Mouse (Mus musculus) gastrocnemius, adult 8-10 months (tissue): ENCODE measurements at regions not wholly inside any gene's neighbourhood (a gene's known extent, or its start where the extent isn't known, plus 50 kb on each side); places are given as distances from the start of the nearest gene placed in this dataset.

Experiments used
- DNase-seq, 2 experiments: peaks; one replicate each; pipeline ENCODE4 v3.0.0; 2022; ENCODE audit warnings: low spot score in 2 of 2

DNA sequence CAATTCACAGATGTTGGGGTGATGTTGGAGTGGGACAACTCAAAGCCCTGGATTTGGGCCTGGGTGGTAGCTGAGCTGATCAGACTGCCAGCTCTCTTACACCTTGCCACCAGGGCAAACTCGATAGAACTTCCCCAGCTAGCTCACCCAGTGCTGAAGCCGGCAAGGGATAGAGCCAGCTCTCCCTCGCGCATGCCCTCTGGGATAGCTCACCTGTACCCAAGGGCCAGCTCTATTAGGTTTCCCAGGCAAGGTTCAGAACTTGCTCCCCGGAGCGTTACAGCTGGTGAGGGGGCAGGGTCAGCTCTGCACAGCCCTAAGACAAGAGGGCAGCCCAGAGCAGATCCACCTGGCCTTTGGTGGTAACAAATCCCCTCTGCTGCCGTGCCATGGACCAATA lies 54.1 kb upstream of the 1700012A03Rik start:
- no peak for DNase-seq

DNA sequence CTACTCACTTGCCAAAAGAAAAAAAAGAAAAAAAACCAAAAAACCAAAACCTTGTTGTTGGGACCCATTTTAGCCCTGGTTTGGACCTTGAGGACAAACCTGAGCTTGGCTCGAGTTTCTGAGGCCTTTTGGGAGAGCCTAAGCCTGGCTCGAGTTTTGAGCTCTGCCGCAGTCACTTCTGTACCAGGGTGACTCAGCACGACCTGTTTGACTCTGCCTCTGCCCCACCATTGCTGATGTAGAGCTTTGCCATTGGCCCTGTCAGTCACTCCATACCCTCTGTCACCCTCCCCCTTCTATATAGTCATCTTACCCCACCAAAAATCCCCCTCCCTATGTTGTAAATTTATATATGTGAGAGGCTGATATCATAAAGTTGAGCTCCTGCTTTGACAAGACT lies 54.8 kb upstream of the 1700012A03Rik start:
- no peak for DNase-seq

DNA sequence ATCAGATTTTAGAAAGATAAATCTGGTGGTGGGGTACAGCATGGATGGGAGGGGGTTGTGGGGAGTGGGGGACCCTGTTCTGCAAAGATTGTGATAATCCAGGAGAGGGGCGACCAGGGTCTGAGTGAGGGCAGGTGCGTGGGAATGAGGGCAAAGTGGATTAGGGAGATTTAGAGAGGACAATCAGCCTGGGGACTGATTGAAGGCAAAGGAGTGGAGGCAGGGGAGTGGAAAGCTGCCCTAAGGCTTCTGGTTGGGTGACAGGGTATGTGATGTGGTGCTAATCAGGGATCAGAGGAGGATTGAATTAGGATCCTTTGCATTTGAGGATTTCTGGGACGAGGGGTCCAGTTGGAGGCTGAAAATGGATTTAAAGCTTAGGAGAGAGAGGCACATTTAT lies 64.3 kb upstream of the 1700012A03Rik start:
- no peak for DNase-seq

DNA sequence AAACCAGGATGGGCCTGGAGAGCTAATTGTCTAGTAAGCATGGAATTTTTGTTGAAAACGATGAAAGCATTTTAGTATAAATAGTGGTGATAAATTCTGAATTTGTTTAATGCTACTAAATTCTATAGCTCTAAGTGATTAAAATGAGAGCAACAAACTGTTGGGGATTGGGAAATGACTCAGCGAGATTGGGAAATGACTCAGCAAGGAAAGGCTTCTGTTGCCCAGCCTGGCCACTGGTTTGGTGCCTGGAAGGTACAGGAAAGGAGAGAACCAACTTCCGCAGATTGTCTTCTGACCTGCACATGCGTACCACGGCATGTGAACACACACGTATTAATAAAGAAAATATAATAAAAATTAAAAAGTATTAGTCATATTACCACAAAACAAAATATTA lies 73.3 kb upstream of the 1700012A03Rik start:
- DNase-seq = no peak

GRCm38 (mm10) chr6:31948063-31948481 lies 102.0 kb upstream of the 1700012A03Rik start:
- no peak for DNase-seq

DNA sequence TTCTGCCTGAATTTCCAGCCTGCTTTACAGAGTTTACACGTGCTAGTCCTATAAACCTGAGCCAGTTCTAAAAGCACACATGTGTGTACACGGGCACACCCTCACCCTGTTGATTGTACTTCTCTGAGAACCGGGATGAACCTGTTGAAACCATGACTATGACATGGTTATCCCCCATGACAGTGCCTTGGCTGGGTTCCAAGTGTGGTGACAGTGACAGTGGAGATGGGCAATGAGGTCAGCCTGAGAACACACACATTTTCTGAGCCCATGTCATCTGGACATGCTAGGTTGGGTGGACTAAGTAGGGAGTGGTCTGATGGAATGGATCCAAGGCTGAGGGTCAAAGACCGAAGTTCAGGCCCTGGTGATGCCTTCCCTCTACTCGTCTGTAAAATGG lies 103.5 kb upstream of the 1700012A03Rik start:
- no peak for DNase-seq

DNA sequence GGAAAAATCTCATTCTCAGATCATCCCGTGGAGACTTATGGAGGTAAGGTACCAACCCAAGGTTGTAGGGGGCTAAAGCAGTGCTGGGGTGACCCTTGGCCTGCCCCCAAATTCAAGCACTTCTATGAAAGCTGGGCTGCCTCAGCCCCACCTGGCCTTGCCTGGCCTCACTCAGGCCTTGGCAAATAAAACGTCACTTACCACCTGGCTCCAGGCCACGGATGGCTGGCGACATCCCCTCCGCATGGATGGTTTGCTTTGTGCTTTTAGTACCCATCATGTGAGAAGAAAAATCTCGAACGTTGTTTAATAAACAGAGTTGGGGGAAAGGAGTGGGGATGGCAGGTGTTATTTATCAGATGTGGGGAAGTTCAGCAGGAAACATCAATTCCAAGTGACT lies 104.7 kb upstream of the 1700012A03Rik start:
- DNase-seq = no peak

- DNase-seq = no peak
Observed at GRCm38 (mm10) chr6:31944546-31944945, 105.5 kb upstream of the 1700012A03Rik start.

GRCm38 (mm10) chr6:31942696-31943095 lies 107.3 kb upstream of the 1700012A03Rik start:
- DNase-seq = no peak

GRCm38 (mm10) chr6:31938216-31938814 lies 111.7 kb upstream of the 1700012A03Rik start:
- peak; percentile 26 to 40 for DNase-seq

DNA sequence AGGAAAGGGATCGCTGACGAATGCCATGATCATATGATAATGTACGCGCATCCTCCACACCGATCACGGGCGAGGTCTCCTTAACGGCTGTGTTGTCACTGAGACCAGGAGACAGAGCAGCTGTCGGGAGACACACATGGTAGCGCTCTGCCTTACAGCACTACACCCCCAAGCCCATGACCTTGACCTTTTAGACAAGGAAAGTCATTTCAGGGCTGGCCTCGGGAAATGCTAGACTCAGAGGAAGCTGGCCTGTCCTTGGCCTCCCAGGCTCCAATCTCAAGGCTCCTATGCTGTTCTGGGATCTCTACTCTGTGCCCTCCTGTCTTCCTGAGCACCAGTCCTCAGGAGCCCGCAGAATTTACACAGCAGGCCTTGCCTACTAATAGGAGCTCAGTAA lies 112.9 kb upstream of the 1700012A03Rik start:
- no peak for DNase-seq

DNA sequence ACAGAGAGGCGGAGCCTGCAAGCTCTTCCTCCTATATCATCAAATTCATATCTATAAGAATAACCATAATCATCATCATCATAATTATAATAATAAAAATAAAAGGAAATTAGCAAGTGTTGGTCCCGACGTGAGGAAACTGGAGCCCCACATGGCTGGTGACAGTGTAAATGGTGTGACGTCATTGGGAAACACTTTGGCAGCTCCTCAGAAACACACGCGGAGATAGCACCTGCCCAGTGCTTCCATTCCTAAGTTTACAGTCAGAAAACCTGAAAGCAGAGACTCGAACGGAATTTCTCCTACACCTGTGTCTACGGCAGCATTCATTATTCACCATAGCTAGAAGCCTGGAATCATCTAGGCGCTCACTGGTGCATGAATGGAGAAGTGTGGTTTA lies 115.2 kb upstream of the 1700012A03Rik start:
- DNase-seq = no peak

- no peak for DNase-seq
Observed at GRCm38 (mm10) chr6:31933956-31934355, 116.1 kb upstream of the 1700012A03Rik start.

DNA sequence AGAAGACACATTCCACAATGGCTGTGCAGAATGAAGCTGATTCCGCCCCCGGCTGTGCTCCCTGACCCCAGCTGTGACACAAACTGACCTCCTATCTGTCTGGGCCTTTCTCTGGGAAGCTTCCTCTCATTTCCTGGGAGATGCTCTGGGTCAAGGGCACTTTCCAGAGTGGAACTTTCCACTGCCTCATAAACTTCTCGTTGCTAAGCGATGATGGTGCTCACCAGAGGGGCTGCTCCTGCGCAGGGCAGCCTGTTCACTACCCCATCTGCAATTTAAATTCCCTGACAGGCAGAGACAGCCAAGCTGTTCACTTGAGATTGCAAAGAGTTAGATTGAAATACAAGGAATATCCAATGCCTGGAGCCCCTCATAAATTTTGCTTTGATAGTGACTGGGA lies 116.7 kb upstream of the 1700012A03Rik start:
- no peak for DNase-seq

- no peak for DNase-seq
Observed at GRCm38 (mm10) chr6:31931116-31931515, 118.9 kb upstream of the 1700012A03Rik start.

DNA sequence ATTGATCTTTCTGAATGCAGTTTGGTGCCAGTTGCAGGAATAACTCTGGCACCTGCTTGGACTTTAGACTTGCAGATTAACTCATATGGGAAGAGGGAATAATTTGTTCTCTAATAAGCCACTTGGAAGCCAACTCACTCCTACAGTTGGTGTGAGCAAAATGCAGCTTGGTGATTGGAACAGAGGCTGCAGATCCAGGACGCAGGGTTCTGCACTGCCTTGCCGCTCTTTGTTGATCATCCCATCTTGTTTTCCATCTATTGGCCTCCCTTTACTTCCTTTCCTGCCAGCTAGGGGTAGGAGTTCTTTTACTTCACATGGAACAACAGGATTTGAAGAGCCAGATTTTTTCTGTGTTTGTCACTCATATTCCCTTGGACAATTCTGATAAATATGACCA lies 120.9 kb upstream of the 1700012A03Rik start:
- DNase-seq = no peak

DNA sequence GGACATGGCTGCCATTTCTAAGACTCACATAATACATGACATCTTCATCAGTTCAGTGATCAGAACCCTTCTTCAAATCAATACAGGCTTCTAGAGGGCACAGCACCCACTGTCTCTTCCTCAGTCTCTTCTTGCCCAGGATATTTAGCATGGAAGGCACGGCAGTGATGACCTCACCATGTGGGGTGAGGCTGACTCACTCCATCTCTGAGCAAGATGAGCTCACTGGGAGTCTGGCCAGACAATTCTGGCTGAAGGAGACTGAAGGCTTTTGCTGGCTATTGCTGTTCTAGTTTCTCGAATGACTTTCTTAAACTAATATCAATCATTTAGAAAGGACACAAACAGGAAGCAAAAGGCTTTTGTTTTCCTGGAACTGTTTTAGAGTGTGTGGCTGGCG lies 122.9 kb upstream of the 1700012A03Rik start:
- DNase-seq = peak; percentile 16 to 21

GRCm38 (mm10) chr6:31924669-31925046 lies 125.4 kb upstream of the 1700012A03Rik start:
- DNase-seq = no peak

DNA sequence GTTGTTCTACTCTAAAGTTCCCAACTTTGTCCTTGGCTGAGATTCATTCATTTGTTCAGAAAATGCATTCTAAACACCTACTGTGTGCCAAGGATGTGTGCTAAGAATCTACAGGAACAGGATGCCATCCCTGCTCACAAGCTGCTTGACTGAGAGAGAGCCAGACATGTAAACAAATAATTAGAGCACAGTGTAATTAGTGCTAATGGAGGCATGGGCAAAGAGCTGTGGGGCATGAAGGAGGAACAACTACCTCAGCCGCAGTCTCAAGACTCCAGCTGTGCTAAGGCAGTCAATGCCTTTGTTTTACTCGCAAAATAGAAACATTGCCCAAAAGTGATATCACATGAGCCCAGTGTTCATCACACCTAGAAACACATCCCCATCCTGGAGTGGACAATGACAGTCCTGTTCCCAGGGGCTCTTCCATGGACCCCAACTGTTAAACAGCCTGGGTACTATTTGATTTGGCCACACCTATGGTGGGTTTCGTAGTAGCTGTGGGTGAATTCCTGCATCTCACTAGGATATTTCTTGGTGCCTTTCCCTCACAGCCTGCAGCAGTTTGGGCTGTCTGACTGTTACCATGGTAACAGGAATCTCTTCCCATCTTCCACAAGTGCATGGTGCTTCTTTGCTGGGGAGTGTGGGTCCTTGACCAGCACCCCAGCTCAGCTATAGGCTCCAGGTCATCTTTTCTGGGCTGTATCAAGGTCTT lies 125.9 kb upstream of the 1700012A03Rik start:
- DNase-seq = no peak

GRCm38 (mm10) chr6:31921561-31922152 lies 128.4 kb upstream of the 1700012A03Rik start:
- no peak for DNase-seq

GRCm38 (mm10) chr6:31917411-31918131 lies 132.5 kb upstream of the 1700012A03Rik start:
- DNase-seq = no peak

DNA sequence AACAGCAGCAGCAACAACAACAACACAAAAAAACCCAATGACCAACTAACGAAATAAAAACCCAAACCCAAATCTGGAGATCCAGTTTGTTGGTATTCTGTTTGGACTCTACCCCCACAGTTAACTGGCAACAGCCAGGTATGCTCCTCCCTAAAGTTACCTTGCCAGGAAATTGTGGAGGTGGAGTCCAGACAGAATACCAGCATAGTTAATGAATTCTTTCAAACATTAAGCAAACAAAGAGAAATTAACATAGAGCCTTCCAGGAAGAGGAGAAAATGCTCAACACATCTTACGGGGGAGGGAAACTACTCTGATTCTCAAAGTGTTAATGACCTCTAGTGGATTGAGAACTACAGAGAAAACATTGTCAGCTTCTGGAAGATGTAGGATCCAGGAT lies 148.3 kb upstream of the 1700012A03Rik start:
- no peak for DNase-seq
